Mouse (Mus musculus): Measurements from ENCODE around the gene Nup50.

GRCm38 (mm10) chr15:84989771-84990170, 66.6 kb downstream of the Nup50 start:
- TF ChIP-seq CTCF (IDR thresholded peaks at IDR 0.05; ENCODE audit: insufficient read depth, low read length) (no peak), POLR2A (IDR thresholded peaks at IDR 0.05; ENCODE audit: borderline replicate concordance, extremely low read depth, low read depth, low read length) (no peak)

Data from lung, adult 2 months (tissue).